Mouse (Mus musculus) megakaryocyte, embryonic 14.5 days (primary cell): Measurements from ENCODE around the gene Cnppd1.

Experiments
- FLI1 ChIP-seq: IDR thresholded peaks from 2 replicates; pipeline ENCODE4 v1.6.1; 2012; ENCODE audit warnings: low read length, inconsistent platforms, mixed read lengths
- GATA1 ChIP-seq: IDR thresholded peaks from 3 replicates; pipeline ENCODE4 v1.6.1; 2012; ENCODE audit warnings: mixed read lengths, low read length, inconsistent platforms, borderline replicate concordance

DNA sequence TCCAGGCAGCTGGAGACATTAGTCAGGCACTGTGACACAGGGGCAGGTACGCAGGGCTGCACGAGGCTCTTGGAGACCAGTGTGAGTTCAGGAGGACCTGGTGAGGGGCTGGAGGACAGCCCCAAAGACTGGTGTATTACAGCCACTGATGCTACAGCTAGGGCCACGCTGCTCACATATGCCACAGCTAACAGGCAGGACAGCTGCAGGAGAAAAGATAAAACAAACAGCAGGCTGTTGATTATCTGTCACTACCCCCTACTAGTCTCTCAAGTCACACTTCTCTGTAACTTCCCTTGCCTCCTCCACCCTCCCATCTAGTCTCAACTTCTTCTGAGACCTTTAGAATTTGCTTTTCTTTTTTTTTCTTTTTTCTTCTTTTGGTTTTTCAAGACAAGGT lies 5.8 kb downstream of the Cnppd1 start:
- TF ChIP-seq GATA1: no peak
- no peak for TF ChIP-seq FLI1
